Mouse (Mus musculus) cerebellum, adult 18-20 months (tissue): ENCODE measurements around the gene Eif2d.

Source experiments
- DNase-seq, 2 experiments: peaks; one replicate each; pipeline ENCODE4 v3.0.0; 2021

The Eif2d gene

DNA sequence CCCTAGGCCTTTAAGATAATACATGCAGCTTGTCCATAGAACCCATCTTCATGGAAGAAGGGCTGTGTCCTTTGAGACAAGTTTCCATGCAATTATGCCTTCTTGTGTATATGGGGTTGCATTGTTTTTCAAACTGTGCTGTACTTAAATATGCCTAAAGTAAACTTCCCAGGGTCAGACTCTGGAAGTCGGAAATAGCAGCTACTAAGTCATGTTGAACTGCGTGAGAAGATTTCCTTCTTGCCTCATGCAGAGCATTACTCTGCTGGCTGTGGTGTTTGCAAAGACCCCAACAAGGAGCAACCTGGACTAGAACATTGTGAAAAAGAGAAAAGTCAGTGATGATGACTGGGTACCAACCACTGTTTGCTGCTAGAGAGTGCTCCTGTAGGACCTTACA, 70.4 kb downstream of the Eif2d start:
- no peak for DNase-seq

DNA sequence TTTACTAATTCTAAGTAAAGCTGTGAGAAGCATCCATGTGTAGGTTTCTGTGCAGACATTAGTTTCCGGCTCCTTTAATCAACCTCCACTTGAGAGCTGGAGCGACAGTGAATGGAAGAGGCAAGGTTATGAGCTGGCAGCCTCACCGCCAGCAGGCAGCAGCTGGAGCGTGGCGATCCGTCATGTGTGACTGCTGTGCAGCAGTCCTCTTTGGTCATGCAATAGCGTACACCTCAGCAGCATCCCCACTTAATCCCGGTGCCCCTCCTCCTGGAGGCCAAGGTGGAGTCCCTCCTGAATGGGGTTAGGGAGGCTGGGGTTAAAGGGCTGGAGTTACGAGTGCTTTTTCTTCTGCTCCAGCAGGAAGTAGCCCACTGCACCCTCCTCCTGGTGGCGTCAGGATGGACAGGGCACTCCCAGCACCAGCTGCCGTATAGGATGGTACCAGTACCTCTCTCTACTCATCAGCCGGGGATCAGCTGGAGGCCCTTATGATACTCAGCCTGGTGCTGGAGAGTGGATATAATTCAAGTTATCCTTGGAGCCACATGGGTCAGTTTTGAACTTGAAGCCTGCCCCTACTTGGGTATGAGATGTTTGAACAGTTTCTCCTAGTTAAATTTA, 72.0 kb downstream of the Eif2d start:
- no peak for DNase-seq

DNA sequence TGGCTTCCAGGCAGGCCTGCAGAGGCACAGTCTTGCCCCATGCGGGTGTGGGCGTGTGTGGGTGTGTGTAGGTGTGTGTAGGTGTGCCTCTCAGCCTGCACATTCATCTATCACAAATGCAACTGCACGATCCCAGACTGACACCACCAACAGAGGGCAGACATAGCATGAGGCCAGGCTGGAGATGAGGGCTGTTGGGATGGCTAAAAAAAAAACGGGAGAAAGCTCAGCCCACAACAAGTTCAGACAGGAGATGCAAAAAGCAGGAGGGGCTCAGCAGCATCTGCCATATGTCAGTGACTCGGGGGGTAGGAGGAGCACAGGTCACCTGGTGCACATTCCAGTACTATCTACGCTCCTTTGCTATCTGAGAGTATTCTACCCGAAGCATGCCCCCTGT, 75.2 kb downstream of the Eif2d start:
- peak in 1 of 2 experiments; percentile 15 for DNase-seq

DNA sequence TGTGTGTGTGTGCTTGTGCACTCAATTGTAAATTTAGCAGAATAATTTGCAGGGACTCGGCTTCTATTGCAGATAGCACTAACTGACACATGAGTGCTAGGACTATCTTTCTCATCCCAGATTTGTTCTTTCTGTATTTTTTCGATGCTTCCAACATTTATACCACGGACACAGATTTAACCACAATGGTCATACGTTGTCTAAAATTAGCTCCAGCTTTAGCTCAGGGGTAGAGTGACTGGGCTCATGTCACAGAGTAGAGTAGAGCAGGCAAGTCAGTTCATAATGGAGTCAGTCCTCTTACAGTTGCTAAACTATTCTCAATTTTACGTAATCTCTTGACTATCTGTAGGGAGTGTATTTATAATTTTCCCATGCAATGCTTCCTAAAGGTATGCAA, 75.7 kb downstream of the Eif2d start:
- no peak for DNase-seq

DNA sequence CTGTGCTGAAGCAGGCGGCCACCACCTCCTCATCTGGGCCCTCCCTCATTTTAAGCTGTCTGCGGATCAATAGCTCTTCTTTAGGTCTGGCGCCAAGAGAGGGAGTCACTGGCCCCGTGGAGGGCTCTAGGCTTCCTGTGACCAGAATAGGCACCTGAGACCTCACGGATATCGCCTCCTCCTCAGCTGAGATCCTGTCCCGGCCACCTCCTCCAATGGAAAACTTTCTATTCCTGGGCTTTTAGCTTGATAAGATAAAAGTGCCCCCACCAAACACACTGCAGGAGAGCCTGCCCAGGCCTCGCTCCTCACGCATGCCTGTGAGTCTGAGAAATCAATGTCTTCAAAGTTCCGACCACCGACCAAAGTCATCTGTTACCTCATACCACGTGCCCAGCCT, 80.5 kb downstream of the Eif2d start:
- DNase-seq: no peak

DNA sequence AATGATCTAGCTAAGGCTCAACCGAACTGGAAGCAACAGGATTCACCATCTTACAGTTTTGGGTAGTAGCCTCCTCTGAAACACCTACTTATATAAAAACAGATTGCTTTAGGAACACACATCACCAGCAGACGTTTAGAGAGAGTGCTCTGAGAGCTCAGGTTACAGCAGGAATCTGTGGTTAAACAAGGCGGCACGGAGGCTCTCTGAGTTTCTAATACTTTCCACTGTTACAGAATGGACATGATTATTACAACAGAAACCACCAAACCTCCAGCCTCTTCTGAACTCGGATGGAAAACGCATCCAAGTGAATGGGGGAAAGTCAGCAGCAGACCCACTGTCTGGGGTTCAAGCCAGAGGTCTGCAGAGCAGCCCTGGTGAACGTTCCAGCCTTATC, 83.1 kb downstream of the Eif2d start:
- no peak for DNase-seq
